Mouse (Mus musculus) v-Abl transformed pro-B cells (cell line): ENCODE data around the gene Fam78b.

Source experiments
- in situ Hi-C, 2 experiments: fragments of 400-800 bp; cut with MboI; formaldehyde crosslinking; loops; one replicate each; pipeline ENCODE4 v1.15.1; 2025; ENCODE audit not compliant: unreplicated experiment in 2 of 2

Fam78b gene

DNA sequence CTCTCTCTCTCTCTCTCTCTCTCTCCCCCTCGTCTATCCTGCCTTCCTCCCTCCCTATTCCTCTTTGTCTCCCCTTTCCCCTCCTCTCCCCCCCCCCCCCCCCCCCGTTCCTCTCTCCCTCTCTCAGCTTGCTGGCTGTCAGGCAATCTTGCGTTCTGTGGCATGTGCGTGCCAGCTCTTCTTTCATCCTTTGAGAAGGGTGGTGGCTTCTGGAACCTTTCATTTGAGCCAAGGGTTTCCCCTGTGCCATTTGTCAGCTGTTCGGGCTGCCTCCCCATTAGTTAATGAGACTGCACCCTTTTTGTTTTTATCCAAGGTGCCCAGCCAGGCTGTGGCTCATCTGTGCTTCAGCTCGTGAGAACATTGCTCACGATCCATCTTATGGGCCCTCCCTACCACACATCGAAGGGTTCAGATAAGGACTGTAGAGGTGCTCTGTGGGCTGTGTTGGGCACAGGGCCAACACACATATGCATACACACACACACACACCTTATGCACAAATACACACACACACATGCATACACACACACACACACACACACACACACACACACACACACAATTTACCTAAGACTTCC, 21.4 kb downstream of the Fam78b start:
- in situ Hi-C loops, result loop anchor here (25.0 kb wide), 2 partner anchors 190 to 315 kb away; partner anchors contain the start of gene Aldh9a1 (in 2 of the 2)

DNA sequence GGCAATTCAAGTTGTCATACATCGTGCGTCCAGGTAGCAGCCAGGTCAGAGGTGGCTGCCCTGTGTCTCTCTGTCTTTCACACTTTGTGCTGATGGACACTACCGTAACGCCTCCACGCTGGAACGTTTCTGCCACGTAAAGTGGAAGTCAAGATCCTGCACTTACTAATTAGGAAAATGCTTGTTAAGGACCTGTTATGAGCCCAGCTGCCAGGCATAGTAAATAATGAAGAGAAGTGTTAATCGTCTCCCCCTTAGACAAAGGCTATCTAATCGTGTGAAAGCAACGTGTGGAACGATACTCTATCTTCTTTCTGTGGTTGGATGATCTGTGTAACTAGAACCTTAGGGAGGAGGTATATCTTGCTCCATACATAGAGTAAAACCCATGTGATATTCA, 22.6 kb downstream of the Fam78b start:
- in situ Hi-C loops, result loop anchor here (25.0 kb wide), 2 partner anchors 189 to 314 kb away; partner anchors contain the start of gene Aldh9a1 (in 2 of the 2)

DNA sequence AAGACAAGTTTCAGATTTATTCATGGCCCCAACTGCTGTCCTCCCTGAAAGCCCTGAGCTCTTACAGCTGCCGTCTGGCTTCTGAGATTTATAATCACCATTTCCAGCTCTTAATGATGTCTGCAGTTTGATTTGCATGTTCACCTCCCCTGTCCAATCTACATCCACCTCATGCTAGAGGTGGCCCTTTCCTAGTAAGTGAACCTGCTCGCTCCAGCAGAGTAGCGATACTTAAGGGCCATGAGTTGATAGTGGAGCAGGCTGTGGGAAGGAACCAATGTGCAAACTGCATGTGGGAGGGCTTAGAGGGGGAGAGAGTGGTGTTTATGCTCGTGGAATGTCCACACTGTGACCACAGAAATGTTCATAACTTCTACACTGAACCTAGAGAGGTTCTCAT, 23.7 kb downstream of the Fam78b start:
- in situ Hi-C loops, result loop anchor here (25.0 kb wide), 2 partner anchors 187 to 312 kb away; partner anchors contain the start of gene Aldh9a1 (in 2 of the 2)

DNA sequence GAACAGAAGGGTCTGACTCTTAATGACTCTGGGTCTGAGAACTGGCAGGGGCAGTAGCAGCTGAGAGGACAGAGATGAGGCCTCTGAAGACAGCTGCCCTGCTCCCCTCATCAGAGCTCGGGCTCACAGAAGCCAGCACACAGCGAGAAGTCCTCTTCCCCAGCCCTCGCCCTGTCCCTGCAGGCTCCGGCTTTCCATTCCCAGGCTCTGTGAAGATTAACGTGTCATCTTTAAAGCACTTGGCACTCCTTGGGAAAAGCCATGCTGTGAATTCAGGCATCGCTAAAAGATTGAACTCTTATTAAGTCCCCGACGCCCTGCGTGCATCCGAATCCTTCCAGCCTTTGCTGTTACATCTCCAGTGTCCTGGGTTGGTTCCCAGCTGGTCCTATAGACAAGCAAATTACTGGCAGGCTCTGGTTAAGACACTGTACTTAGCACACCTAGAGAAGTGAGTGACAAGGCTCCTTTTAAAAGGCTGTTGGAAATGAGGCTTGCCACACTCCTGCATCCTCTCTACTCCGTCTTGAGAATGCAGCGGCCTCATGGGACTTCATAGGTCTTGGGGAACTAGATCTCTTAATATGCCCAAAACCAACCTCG, 30.9 kb downstream of the Fam78b start:
- in situ Hi-C loops, result loop anchor here in 1 of 2 experiments (5.0 kb wide), 1 partner anchor 245 kb away; no protein-coding TSS in a partner anchor

DNA sequence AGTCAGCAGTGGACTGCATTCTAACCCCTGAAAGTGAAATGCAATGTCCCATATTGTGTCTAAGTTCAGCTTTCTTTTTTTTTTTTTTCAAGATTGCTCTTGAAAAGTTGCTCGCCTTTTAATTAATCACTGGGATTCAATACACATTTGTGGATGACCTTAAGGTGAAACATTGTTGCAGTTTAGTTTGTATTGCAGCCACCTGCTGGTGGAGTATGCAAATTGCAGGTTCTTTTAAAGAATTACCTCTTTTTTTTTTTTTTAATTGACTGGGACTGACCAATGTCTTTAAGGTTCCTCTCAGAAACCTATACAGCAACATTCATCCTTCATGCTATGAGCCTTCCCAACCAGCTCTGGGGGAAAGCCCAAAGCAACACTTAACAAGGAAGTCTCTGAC, 33.2 kb downstream of the Fam78b start:
- in situ Hi-C loops, result loop anchor here in 1 of 2 experiments (5.0 kb wide), 1 partner anchor 247 kb away; no protein-coding TSS in a partner anchor

DNA sequence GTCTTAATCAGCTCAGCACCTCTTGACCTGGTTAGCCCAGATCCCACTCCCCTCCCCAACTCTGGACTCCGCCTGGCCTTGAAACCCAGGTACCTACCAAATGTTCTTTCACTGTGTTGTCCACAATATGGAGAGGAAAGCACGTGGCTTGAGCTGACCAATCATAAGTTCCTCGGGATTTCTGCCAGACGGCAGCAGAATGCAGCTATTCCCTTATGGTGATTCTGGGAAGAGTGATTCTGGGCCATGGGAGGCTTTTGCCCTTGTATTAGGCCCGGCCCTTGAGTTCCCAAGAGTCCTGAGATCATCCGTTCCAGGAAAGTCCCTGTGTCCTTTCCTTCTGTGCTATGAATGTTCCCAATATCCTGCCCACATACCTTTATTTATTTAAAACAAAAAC, 41.3 kb downstream of the Fam78b start:
- in situ Hi-C loops, result no loop called here

DNA sequence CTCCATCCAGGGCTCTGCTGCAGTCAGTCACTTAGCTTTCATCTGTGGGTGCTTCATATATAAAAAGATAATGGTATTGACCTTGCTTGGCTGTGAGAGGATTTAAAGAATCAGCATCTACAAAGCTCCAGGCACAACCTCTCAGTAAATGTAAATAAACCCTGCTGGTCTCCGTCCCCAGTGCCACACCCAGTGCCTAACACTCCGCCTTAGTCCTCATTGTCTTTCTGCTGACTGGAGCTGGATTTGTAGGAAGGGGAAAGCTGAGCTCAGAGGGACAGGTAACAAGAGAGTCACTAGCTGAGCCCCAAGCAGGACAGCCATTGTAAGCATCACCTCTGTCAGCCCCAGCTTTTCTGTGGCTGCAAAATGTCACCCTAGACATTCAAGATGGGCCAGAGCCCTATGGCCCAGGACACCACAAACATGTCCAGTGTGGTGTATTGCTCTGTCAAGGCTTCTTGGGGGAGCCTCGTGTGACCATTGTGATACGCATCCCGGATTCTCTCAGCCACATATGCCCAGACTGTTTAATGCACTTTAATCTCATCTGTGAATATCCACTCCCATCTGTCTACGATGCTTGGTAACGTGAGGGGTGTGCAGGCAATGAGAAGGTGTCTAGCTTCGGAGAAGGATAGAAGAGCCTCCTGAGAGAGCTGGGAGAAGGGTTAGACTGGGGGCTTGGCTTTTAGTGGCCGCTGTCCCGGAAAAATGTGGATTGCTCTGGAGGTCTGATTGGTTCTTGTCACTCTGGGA, 45.1 kb downstream of the Fam78b start:
- in situ Hi-C loops, result no loop called here

DNA sequence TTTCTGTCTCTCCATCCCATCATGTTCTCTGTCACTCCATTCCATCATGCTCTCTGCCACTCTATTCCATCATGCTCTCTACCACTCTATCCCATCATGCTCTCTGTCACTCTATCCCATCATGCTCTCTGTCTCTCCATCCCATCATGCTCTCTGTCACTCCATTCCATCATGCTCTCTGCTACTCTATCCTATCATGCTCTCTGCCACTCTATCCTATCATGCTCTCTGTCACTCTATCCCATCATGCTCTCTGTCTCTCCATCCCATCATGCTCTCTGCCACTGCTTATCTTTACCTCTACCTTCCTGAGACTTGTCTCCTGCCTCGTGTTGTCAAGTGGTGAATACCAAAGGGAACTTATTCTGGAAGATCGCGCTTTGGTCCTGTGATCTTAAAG, 49.6 kb downstream of the Fam78b start:
- in situ Hi-C loops, result no loop called here

DNA sequence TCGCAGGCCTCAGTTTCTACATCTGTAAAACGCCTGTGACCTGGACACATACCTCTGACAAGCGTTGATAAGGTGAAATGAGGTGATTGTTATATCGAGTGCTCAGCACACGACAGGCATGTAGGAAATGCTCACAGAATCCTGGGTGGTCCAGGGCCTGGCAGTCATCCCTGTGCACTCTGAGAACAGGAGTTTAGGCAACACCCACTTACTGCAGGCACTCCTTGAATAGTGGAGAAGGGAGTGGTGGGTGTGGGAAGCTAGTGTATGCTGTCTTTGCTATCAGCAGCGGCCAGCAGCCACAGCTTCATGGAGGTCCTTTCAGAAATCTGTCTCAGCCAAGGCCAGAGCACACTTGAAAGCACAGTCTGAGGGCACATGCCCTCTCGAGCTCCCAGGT, 52.8 kb downstream of the Fam78b start:
- in situ Hi-C loops, result no loop called here

DNA sequence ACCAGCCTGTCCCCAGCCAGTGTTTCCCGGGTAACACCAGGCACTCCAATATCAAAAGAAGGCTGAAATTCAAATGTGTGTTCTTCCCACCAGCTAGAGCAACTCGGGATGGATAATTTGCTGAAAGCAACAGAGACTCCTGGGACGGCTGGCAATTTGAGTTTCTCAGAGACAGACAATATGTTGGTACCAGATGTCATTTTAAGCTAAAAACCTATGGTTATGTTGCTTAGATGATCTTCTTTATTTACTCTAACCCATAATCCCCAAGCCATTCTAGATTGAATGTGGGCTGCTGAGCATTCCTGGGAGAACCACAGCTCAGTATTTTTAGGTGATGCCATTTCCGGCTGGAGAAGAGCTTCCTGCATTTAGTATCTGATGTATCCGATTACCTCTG, 56.3 kb downstream of the Fam78b start:
- in situ Hi-C loops, result no loop called here

DNA sequence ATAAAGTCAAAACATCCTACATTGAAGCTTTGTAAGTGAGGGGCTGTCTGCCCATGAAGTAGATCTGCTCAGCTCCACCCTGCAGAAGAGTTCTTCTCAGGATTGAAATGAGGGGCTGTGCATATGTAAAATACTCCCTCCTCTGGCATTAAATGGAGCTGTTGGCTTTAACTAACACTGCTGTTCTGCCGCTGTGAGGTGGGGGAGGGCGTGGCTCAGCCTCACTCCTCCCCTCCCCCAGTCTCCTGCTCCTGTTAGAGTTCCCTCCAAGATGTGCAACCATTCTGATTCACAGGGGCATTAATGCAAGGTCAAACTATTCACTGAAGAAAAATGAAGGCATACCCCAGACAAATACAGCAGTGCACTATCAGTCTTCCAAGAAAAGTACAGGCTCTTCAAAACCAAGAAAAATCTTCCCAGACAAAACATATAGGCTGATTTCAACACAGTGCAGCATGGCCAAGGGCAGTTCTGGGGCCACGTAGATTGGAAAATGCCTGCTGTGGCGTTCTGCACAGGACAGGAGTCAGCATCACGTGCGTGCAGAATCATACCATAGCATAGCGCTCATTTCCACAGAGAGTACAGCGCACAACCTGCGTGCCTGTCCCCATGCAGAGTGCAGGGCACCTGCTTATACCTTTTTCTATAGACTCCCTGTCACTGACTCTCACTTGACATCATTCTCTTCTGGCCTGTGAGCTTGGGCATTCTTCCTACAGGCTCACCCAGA, 58.5 kb downstream of the Fam78b start:
- in situ Hi-C loops, result no loop called here

DNA sequence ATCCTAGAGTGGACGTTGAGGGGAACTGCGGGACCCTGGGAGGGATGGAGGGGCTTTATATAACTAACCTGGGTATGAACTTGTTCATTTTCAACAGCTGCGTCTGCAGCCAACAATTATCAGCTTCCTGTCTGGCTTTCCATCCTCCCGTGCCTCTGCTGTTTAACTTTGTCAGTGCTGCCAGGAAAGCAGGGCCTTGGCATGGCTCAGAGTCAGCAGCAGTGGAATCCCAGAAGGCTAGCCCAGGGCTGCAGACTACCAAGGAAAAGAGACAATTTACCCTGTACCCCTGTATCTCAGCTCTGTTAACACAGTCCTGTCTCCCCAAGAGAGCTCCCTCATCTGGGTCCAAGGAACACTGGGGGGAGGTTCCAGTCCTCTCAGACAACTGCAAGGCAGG, 62.8 kb downstream of the Fam78b start:
- in situ Hi-C loops, result no loop called here

DNA sequence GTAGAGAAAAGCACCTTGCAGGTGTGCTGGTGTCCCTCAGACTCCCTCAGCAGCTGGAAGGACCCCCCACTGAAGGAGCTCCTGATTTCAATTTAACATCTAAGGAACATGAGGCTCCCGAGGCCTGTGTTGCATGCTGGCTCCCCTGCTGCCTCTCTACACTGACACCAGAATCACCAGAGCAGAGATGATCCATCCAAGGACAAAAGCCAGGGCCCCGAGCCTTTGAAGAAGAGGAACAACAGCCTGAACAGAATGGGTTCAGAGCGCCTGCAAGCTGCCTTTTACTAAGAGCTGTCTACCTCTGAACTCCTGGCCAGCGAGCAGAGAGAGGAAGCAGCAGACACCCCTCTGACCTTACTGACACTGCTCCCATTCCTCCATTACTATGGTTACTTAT, 64.3 kb downstream of the Fam78b start:
- in situ Hi-C loops, result no loop called here

DNA sequence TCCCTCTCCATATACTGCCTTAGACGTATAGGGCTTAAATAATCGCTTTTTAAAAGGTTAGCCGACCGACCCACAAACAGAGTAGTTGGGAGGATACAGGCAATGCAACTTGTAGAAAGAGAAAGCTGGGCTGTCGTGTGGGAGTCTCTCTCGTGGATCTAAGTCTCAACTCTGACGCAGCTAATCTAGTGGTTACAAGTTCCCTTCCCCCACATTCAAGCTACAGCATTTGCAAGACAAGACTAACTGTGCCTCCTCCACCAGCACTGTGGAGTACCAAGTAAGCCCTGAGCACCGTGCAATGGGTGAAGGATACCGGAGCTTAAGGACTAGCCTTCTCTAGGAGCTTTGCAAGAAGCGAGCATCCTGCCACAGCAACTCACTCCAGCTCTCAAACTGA, 64.8 kb downstream of the Fam78b start:
- in situ Hi-C loops, result no loop called here

DNA sequence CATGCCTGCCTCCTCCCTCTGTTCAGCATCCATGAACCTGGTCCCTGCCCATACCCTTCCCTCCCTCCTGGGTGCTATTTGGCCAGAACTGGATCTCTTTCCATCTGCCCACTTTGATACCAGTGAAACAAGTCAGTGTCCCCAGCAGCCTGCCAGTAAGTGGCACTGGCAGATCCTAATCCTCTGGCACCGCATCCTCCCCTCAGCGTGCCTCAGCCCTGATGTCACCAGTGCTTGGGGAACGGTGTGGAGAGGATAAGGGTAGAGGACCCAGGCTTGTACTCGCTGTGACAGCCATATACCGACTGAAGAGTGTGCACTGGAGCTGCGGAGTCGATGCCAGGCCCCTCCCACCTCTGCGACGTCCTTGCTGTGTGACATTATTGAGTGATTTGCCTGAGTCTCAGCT, 65.7 kb downstream of the Fam78b start:
- in situ Hi-C loops, result no loop called here

DNA sequence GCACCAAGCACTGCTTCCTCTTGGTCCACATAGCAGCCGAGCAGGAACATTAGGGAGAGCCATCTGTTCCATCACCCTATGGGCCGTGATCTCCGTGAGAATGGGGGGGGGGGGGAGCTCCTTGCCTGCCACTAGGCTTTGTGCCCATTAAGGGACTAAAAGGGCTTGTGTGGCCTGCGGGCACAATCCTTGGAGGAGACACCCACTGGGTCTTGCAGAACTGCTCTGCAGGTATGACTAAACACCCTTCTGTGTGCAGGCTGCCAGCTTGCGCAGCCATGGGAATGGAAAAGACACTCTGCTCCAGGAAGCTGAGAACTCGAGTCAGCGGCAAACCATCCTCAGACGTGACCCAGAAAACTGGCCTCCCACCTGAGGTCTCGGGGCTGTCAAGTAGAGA, 68.5 kb downstream of the Fam78b start:
- in situ Hi-C loops, result no loop called here

DNA sequence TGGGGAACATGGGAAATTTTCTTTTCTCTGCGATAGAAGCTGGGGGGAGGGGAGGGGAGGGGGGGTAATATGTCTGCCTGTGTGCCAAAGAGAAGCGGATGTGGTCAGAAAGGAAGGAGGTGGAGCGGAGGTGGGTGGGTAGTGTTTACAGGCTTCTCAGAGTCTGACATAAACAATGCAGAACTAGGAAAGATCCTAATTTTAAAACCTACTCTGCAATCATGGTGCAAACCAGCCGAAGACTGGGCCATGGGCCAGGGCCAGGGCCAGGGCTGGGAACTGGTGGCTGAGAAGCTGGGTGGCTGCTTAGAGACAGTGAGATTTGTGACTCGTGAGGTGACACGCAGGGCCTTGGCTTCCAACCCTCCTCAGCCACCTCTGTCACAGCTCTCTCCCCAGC, 69.1 kb downstream of the Fam78b start:
- in situ Hi-C loops, result no loop called here

DNA sequence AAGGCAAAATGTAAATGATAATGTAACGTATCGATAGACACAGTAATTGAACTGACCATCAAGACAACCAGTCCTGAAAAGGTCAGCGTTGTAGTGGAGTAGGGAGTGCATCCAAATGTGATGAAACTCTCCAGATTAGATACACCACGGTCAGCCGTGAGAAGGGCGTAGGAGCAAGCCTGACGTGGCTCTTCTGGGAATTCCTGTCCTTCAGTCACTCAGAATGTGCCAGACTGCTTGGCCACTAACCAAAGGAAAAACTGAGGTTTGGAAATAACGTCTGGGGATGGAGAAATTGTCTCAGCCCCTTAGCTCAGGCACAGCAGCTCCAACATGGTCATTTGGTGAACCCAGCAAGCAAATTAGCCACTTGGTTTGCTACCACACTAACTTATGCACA, 74.5 kb downstream of the Fam78b start:
- in situ Hi-C loops, result no loop called here

DNA sequence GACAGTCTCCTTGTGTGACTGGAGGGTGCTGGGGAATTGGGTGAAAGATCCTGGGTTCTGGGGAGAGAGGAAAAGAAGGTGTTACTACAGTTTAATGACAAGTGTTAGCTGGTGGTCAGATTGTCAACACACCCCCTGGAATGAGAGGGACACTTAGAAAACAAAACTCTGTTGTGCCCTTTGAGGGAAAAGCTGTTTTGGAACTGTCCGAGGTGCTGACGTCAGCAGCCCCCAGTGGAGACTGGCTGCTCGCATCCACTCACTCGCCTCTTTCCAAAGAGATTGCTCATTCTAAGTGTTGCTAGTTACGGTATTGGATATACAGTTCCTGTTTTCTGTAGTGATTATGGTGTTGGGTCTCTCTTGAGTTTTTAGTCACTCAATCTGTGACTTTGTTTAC, 78.3 kb downstream of the Fam78b start:
- in situ Hi-C loops, result no loop called here

DNA sequence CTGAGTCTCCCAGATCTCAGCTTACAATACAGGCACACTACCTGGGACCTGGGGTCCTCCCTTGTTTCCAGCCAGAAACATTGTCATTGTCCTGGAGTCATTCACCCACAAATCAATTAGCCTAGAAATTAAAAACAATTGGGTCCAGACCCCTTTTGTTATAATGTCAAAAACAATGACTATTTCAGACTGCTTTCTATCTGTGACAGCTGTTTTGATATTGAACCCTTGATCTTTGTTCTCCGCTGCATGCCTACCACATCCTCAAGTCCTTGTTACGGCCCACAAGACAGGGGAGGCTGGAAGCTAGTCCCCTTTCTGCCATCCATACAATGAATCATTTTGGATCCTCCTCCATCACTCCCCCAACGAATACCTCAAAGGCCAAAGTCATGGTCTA, 80.7 kb downstream of the Fam78b start:
- in situ Hi-C loops, result no loop called here

DNA sequence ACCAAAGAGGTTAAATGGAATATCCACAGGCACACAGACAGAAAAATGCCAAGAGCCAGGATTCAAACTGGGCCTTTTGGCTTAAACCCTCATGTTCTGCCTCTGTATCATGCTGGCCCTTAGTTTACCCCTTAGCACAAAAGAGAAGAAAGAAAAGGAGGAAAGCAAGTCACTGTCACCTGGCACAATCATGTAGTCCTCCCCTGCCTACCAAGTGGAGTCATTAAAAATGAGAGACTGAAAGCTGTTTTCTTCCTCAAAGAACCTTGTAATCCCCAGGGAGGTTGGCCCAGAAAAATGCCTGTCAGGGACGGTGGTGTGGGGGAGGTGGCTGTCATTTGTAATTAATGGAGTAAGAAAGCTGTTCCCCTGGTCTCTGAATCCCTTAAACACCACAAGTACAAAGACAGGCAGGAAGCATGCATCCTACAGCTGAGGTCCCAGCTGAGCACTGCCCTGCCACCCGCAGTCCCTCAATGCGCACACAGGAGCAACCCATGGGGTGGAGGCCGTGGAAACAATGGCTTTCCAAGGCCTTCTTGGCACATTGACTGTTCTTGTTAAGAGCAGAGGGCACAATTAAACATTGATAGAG, 81.4 kb downstream of the Fam78b start:
- in situ Hi-C loops, result no loop called here
